9 mouse cellular contexts compared by ENCODE assay signal in the genomic region with DNA sequence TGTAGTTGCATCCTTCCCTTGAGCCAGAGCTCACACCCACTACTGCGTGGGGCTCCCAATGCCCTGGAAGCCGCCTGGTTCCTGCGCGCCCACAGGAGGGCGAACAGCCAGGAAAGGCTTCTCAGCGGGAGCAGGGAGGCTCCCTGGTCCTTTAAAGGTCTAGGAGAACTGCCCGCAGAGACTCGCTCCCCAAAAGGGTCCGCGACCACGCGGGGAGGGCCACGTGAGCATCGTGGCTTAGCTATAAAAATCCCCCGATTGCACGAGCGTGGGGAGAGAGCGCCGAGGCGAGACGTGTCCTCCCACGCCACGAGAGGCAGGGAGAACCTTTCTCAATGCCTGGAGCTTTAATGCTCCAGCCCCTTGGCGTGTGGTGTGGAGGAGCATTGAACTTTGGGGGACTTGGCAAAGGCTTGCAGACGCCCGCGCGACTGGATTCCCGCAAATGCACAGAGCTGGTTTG. TPM values are rescaled to one million over a fixed set of nuclear protein-coding genes. Genes with fewer than 3 reads are reported as not detected.
A peak's percentile ranks its signal among the peaks of the same experiment; 100 is the strongest.
DNase-seq lines count a peak whose midpoint lies in the region; ATAC-seq and TF ChIP-seq lines count a peak whose summit lies in the region.
"Had no signal": no experiment of that assay in that cellular context is flagged by ENCODE, and none has a peak within 500 bp of the region (broad histone marks: within the 10 kb centered on the region; RNA-seq: fewer than 3 reads in every experiment).

A gene (plus strand): TSS at position 33 of the 463 bp plus-strand sequence.

- no peak for TF ChIP-seq POLR2A in limb, embryonic 14.5 days (IDR thresholded peaks at IDR 0.05; ENCODE audit: borderline replicate concordance, extremely low read depth, insufficient read depth, insufficient read length)

- no peak for TF ChIP-seq CTCF in intestine, postnatal 0 days (IDR thresholded peaks at IDR 0.05; ENCODE audit: low read depth)

- DNase-seq in cerebellum, postnatal 25 days = peak; percentile 16 to 20
- no peak for DNase-seq in cerebellum, postnatal 36 days
- no peak for DNase-seq in embryonic facial prominence, embryonic 14.5 days (ENCODE audit: low spot score)
- no peak for DNase-seq in limb, embryonic 14.5 days (ENCODE audit: low spot score)
- peak; percentile 44 for DNase-seq in right cerebral cortex, postnatal 14 days
- no peak for DNase-seq in gastrocnemius, adult 8-10 months (ENCODE audit: low spot score in 2 of 2)
- DNase-seq in lung, adult 18-20 months = no peak

- H3K9ac ChIP-seq in embryonic facial prominence, embryonic 14.5 days (ENCODE audit: low read depth, low read length) = peak within 1 kb of the TSS; percentile 51
- no peak within 1 kb of the TSS for H3K9ac ChIP-seq in intestine, postnatal 0 days (ENCODE audit: low read depth, low read length)
- peak within 1 kb of the TSS; percentile 44 for H3K9ac ChIP-seq in limb, embryonic 14.5 days (ENCODE audit: low read depth, low read length, severe bottlenecking)

- H3K4me1 ChIP-seq in embryonic facial prominence, embryonic 14.5 days (ENCODE audit: control insufficient read depth, insufficient read depth, low read length) = no peaks in the 10 kb centered on the region; the same call in 1 of the 2 replicates
- no peaks in the 10 kb centered on the region for H3K4me1 ChIP-seq in intestine, postnatal 0 days (replicated peaks; ENCODE audit: control insufficient read depth, insufficient read depth, low read length)
- H3K4me1 ChIP-seq in limb, embryonic 14.5 days (ENCODE audit: control insufficient read depth, insufficient read depth, low read length) = peaks cover 6% of the 10 kb centered on the region; the same call in 1 of the 2 replicates

- peaks cover 52% of the 10 kb centered on the region for H3K27me3 ChIP-seq in embryonic facial prominence, embryonic 14.5 days (replicated peaks; ENCODE audit: control insufficient read depth, insufficient read depth, low read length)
- H3K27me3 ChIP-seq in intestine, postnatal 0 days (replicated peaks; ENCODE audit: control insufficient read depth, insufficient read depth, low read length) = peaks cover 38% of the 10 kb centered on the region
- H3K27me3 ChIP-seq in limb, embryonic 14.5 days (ENCODE audit: control insufficient read depth, insufficient read depth, low read length) = peaks cover 36% of the 10 kb centered on the region

- H3K9me3 ChIP-seq in embryonic facial prominence, embryonic 14.5 days (ENCODE audit: control insufficient read depth, low read length) = no peaks in the 10 kb centered on the region
- no peaks in the 10 kb centered on the region for H3K9me3 ChIP-seq in intestine, postnatal 0 days (ENCODE audit: control insufficient read depth)
- no peaks in the 10 kb centered on the region for H3K9me3 ChIP-seq in limb, embryonic 14.5 days (ENCODE audit: control insufficient read depth, low read length)

- no peak within 1 kb of the TSS for H3K27ac ChIP-seq in embryonic facial prominence, embryonic 14.5 days (replicated peaks; ENCODE audit: low read depth, low read length)
- H3K27ac ChIP-seq in intestine, postnatal 0 days (ENCODE audit: low read depth, low read length) = no peak within 1 kb of the TSS
- H3K27ac ChIP-seq in limb, embryonic 14.5 days (replicated peaks; ENCODE audit: low read depth, low read length) = no peak within 1 kb of the TSS

- 3% methylated on average over 29 of the region's 29 CpGs for WGBS in embryonic facial prominence, embryonic 14.5 days
- WGBS in intestine, postnatal 0 days = 3% methylated on average over 29 of the region's 29 CpGs
- 2% methylated on average over 29 of the region's 29 CpGs for WGBS in limb, embryonic 14.5 days

- H3K4me3 ChIP-seq in embryonic facial prominence, embryonic 14.5 days (ENCODE audit: low read depth, low read length) = peak within 1 kb of the TSS; percentile 48
- peak within 1 kb of the TSS; percentile 32 for H3K4me3 ChIP-seq in intestine, postnatal 0 days (ENCODE audit: low read depth, low read length)
- peak within 1 kb of the TSS; percentile 43 for H3K4me3 ChIP-seq in limb, embryonic 14.5 days (replicated peaks; ENCODE audit: low read length)

- no peaks in the 10 kb centered on the region for H3K36me3 ChIP-seq in embryonic facial prominence, embryonic 14.5 days (ENCODE audit: control insufficient read depth, insufficient read depth, low read length)
- H3K36me3 ChIP-seq in intestine, postnatal 0 days (ENCODE audit: control insufficient read depth, insufficient read depth) = no peaks in the 10 kb centered on the region
- H3K36me3 ChIP-seq in limb, embryonic 14.5 days (ENCODE audit: control insufficient read depth, insufficient read depth, low read length) = no peaks in the 10 kb centered on the region

- H3K4me2 ChIP-seq in embryonic facial prominence, embryonic 14.5 days (ENCODE audit: low read depth, low read length) = peak within 1 kb of the TSS; percentile 86
- peak within 1 kb of the TSS; percentile 62 for H3K4me2 ChIP-seq in intestine, postnatal 0 days (replicated peaks; ENCODE audit: low read depth)
- H3K4me2 ChIP-seq in limb, embryonic 14.5 days (replicated peaks; ENCODE audit: low read depth, low read length, severe bottlenecking) = peak within 1 kb of the TSS; percentile 83

- ATAC-seq in embryonic facial prominence, embryonic 14.5 days (ENCODE audit: low read depth) = no peak
- no peak for ATAC-seq in intestine, postnatal 0 days
- ATAC-seq in limb, embryonic 14.5 days (ENCODE audit: low FRiP score, low read depth) = 0 out of 2 replicates have a peak, but pooled peaks have one; percentile 12

RNA-seq across cellular contexts. Expression of the gene that starts here (rescaled TPM):
- 1.4 and 1.5 TPM in 2 replicates for polyA plus RNA-seq in embryonic facial prominence, embryonic 14.5 days (2014; fragmentation: Nextera tagmentation; extraction: Ambion mirVana)
- polyA plus RNA-seq in intestine, postnatal 0 days (2015; fragmentation: Nextera tagmentation; extraction: Ambion mirVana) = 0.24 and 0.27 TPM in 2 replicates
- 0.35 and 0.54 TPM in 2 replicates for polyA plus RNA-seq in limb, embryonic 14.5 days (2012; rRNA removed)
- polyA plus RNA-seq in limb, embryonic 14.5 days (2014; fragmentation: Nextera tagmentation; extraction: Ambion mirVana) = 0.34 and 0.53 TPM in 2 replicates
- not detected for total RNA-seq in gastrocnemius, adult 8-10 months (2022)
- polyA plus RNA-seq: gonadal fat pad, adult 2 months had no signal

Comparison
In these comparisons a context has a peak if more than half of its experiments do, and no peak if none do; other contexts are left out.
1. DNase-seq: peak in cerebellum, postnatal 25 days (2 of 2) and right cerebral cortex, postnatal 14 days (single experiment); none in cerebellum, postnatal 36 days (0 of 2), embryonic facial prominence, embryonic 14.5 days (single experiment), limb, embryonic 14.5 days (single experiment), gastrocnemius, adult 8-10 months (0 of 2) and lung, adult 18-20 months (0 of 2).
2. Peak in ATAC-seq, H3K4me3 ChIP-seq, H3K9ac ChIP-seq and H3K4me2 ChIP-seq in limb, embryonic 14.5 days; RNA of the gene not detected or under 1 TPM.
3. Peak in every context shown above with its lines, with median percentiles within 50 percentile points of each other: H3K4me2 ChIP-seq and H3K4me3 ChIP-seq.